Mouse (Mus musculus) limb, embryonic 11.5 days (tissue): ENCODE measurements around the gene Ifrd2. TPM values are rescaled to one million over a fixed set of nuclear protein-coding genes. Genes with fewer than 3 reads are reported as not detected.
A peak's percentile ranks its signal among the peaks of the same experiment; 100 is the strongest.
"Not testable (repeated sequence)": the region's sequence is repeated elsewhere in the genome, so short reads cannot be mapped to it uniquely, and the experiment has no call there.

ENCODE experiments used
- ATAC-seq: fragments of 200-750 bp; cut with Nextera tagmentation; 2 replicates; pipeline ENCODE4 v1.8.0; 2017; ENCODE audit warnings: low read depth; ENCODE audit not compliant: insufficient number of reproducible peaks, low FRiP score, low TSS enrichment
- DNase-seq: peaks from one replicate; pipeline ENCODE4 v3.0.0-alpha.2; 2015; ENCODE audit warnings: low spot score
- H3K27ac ChIP-seq: fragments of 300-500 bp; sonication (generic); replicated peaks from 2 replicates; pipeline ENCODE4 v1.5.1; 2014; ENCODE audit warnings: low read depth, mild to moderate bottlenecking, low read length
- H3K27me3 ChIP-seq: fragments of 300-500 bp; sonication (generic); 2 replicates; pipeline ENCODE4 v1.6.1; 2014; ENCODE audit warnings: mild to moderate bottlenecking, low read length, mixed read lengths; ENCODE audit not compliant: control insufficient read depth, insufficient read depth
- H3K36me3 ChIP-seq: fragments of 300-500 bp; sonication (generic); 2 replicates; pipeline ENCODE4 v1.6.1; 2014; ENCODE audit warnings: mild to moderate bottlenecking, low read length, moderate library complexity, mixed read lengths; ENCODE audit not compliant: control insufficient read depth, insufficient read depth
- H3K4me1 ChIP-seq: fragments of 300-500 bp; sonication (generic); 2 replicates; pipeline ENCODE4 v1.6.1; 2014; ENCODE audit warnings: low read length, mixed read lengths; ENCODE audit not compliant: control insufficient read depth, insufficient read depth
- H3K4me2 ChIP-seq: fragments of 300-500 bp; sonication (generic); 2 replicates; pipeline ENCODE4 v1.6.1; 2014; ENCODE audit warnings: low read depth, mild to moderate bottlenecking, moderate library complexity; ENCODE audit not compliant: severe bottlenecking
- H3K4me3 ChIP-seq: fragments of 300-500 bp; sonication (generic); 2 replicates; pipeline ENCODE4 v1.5.1; 2014; ENCODE audit warnings: low read depth, low read length
- H3K9ac ChIP-seq: fragments of 300-500 bp; sonication (generic); 2 replicates; pipeline ENCODE4 v1.6.1; 2014; ENCODE audit warnings: mild to moderate bottlenecking, low read length
- H3K9me3 ChIP-seq: fragments of 300-500 bp; sonication (generic); 2 replicates; pipeline ENCODE4 v1.6.1; 2016; ENCODE audit warnings: low read length; ENCODE audit not compliant: control insufficient read depth
- WGBS: fragments of 180-500 bp; shearing (Covaris S2); extraction: QIAGEN DNeasy Blood & Tissue Kit; methylation state at CpG from one replicate; pipeline ENCODE4 v1.1.7; 2014; 5-methylcytosine and 5-hydroxymethylcytosine counted together
- polyA plus RNA-seq: library from polyadenylated mRNA; unstranded; fragments of >200 nt; fragmentation: Nextera tagmentation; extraction: Ambion mirVana; gene quantifications from 2 replicates; pipeline ENCODE4 v1.2.1, GENCODE M21; 2014

Gene Ifrd2
- polyA plus RNA-seq, 1 experiment from 2014 or later, result 49.0 TPM

DNA sequence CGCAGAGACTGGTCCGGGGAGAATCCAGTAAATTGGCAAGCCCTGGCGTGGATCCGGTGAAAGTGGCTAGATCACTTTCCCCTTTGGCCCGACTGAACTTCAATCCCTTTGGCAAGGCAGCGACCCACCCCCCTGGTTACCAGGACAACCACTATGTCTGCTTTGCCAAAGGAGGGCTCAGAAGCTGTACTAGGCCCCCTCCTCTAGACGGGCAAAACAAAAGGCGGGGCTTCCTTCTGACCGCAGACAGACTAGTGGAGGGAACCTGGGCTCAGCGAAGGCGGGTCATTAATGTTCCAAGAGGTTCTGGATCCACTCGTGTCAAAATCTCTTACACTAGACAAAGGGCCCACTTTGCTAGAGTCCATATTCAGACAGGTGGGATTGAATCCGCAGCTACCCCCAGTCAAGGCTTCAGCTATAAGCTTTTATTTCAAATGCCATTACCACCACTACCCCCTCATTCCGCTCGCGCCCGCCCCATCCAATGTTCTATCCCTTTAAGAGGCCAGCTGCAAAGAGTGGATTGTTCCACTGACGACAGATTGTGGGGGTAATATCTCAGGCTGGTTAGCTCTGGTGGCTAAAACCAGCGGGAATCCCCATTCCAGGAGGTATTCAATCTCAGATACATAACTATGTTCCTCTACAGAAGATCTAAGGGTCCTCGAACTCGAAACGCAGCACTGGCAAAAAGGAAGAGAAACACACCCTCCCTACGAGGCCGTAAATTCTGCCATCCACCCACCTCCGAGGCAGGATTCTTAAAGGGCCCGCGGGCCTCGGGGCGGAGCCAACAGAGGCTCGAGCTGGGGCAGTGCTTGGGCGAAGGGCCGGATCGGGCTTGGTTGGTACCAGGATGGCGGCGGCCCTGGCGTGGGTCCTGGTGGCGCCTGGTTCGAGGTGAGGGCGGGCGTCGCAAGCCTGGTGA, 18.8 kb upstream of the Ifrd2 start:
- Histone ChIP-seq H3K27me3 (no peaks in the 10 kb centered on the region), H3K36me3 (peaks cover 21% of the 10 kb centered on the region; the same call in 1 of the 2 replicates), H3K4me1 (peaks cover 26% of the 10 kb centered on the region), H3K4me3 (peak overlapping the region; percentile 84), H3K27ac (peak overlapping the region; percentile 73), H3K4me2 (peak overlapping the region; percentile 93), H3K9ac (peak overlapping the region; percentile 89), H3K9me3 (no peaks in the 10 kb centered on the region)
- ATAC-seq (peak; percentile 77), DNase-seq (peak; percentile 88)
- under 1% methylated on average over 41 of the region's 41 CpGs for WGBS

DNA sequence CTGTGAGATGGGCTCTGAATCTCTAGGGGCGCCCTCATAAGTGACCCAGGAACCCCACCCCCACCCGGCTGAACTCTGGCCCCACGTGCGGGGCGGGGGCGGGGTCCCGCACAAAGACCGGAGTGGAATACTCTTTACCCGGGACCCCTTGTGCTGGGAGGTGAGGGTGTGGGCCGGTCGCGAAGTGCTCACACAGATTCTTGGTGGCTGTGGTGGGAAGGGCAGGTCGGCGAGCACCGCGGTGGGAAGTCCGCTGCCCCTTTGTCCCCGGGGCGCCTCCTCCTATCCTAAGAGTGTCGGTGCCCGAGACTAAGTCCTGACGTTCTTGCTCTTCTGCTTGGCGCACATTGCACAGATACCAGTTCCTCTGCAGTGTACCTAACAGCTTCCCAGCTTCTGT, 18.2 kb upstream of the Ifrd2 start:
- H3K27ac ChIP-seq, result peak overlapping the region; percentile 73
- peaks cover 23% of the 10 kb centered on the region for H3K4me1 ChIP-seq
- peak overlapping the region; percentile 84 for H3K4me3 ChIP-seq
- peak; percentile 63; the same call in 1 of the 2 replicates for ATAC-seq
- H3K9me3 ChIP-seq, result no peaks in the 10 kb centered on the region
- 1% methylated on average over 19 of the region's 23 CpGs for WGBS
- peak overlapping the region; percentile 89 for H3K9ac ChIP-seq
- no peak for DNase-seq
- peak overlapping the region; percentile 93 for H3K4me2 ChIP-seq
- H3K27me3 ChIP-seq, result no peaks in the 10 kb centered on the region
- H3K36me3 ChIP-seq, result peaks cover 23% of the 10 kb centered on the region; the same call in 1 of the 2 replicates

DNA sequence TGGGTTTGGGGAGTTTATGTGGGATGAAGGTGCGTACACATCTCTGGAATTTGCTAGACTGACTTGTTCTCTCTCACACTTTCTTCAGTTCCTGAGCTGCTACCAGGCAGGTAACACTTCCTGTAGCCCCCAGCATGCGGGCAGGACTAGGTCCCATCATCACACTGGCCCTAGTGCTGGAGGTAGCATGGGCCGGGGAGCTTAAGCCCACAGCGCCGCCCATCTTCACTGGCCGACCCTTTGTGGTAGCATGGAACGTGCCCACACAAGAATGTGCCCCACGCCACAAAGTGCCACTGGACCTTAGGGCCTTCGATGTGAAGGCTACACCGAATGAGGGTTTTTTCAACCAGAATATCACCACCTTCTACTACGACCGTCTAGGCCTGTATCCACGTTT, 17.4 kb upstream of the Ifrd2 start:
- WGBS, result 61% methylated on average over 13 of the region's 13 CpGs
- DNase-seq, result no peak
- H3K27me3 ChIP-seq, result no peaks in the 10 kb centered on the region
- peaks cover 23% of the 10 kb centered on the region for H3K4me1 ChIP-seq
- no peak for ATAC-seq
- no peak overlapping the region; the same call in 1 of the 2 replicates for H3K27ac ChIP-seq
- peak overlapping the region; percentile 89 for H3K9ac ChIP-seq
- H3K4me3 ChIP-seq, result peak overlapping the region; percentile 84
- peak overlapping the region; percentile 93 for H3K4me2 ChIP-seq
- H3K9me3 ChIP-seq, result no peaks in the 10 kb centered on the region
- peaks cover 23% of the 10 kb centered on the region; the same call in 1 of the 2 replicates for H3K36me3 ChIP-seq

DNA sequence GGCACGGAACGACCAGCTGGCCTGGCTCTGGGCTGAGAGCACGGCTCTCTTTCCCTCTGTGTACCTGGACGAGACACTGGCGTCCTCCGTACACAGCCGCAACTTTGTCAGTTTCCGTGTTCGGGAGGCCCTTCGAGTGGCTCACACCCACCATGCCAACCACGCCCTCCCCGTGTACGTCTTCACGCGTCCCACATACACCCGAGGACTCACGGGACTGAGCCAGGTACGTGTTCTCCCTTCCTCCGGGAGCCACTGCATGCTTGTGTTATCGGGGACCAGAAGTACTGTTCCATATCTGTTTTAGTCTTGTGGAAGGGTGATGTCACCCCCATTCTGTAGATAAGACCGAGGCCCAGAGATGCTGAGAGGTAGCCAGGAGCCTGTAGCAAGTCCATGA, 16.6 kb upstream of the Ifrd2 start:
- peaks cover 23% of the 10 kb centered on the region; the same call in 1 of the 2 replicates for H3K36me3 ChIP-seq
- no peaks in the 10 kb centered on the region for H3K27me3 ChIP-seq
- H3K4me2 ChIP-seq, result peak overlapping the region; percentile 93
- H3K4me3 ChIP-seq, result peak overlapping the region; percentile 84
- DNase-seq (no peak), ATAC-seq (no peak)
- H3K9me3 ChIP-seq, result no peaks in the 10 kb centered on the region
- 94% methylated on average over 21 of the region's 21 CpGs for WGBS
- 0 out of 2 replicates have a peak overlapping the region, but pooled peaks have one; percentile 1 for H3K9ac ChIP-seq
- no peak overlapping the region for H3K27ac ChIP-seq
- H3K4me1 ChIP-seq, result peaks cover 23% of the 10 kb centered on the region

DNA sequence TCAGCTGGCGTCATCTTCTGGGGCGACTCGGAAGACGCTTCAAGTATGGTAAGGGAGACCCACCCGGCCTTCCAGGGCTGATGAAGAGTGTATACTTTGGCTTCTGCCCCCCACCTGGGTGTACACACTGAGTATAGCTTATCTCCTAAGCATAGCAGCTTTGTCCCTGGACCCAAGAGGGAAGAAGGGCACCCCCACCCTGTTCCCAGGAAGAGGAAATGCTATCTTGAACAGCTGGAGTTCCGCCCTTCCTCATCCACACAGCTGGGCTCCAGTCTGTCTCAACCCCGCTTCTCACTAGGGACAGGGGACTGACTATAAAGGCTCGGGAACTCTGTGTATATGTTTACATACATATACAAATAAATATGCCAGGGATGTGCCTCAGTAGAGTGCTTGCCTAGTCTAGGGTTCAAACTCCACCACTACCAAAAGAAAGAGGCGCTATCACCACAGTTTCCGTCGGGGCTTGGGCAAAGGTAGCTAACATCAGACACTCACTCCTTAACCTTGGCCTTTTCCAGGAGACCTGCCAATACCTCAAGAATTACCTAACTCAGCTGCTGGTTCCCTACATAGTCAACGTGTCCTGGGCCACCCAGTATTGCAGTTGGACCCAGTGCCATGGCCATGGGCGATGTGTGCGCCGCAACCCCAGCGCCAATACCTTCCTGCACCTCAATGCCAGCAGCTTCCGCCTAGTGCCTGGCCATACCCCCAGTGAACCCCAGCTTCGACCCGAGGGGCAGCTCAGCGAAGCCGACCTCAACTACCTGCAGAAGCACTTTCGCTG, 15.7 kb upstream of the Ifrd2 start:
- DNase-seq, result no peak
- WGBS, result 93% methylated on average over 22 of the region's 22 CpGs
- Histone ChIP-seq H3K27me3 (no peaks in the 10 kb centered on the region), H3K9me3 (no peaks in the 10 kb centered on the region), H3K9ac (no peak overlapping the region), H3K4me2 (no peak overlapping the region), H3K36me3 (peaks cover 21% of the 10 kb centered on the region; the same call in 1 of the 2 replicates), H3K27ac (no peak overlapping the region), H3K4me3 (no peak overlapping the region), H3K4me1 (peaks cover 29% of the 10 kb centered on the region)
- ATAC-seq, result no peak

DNA sequence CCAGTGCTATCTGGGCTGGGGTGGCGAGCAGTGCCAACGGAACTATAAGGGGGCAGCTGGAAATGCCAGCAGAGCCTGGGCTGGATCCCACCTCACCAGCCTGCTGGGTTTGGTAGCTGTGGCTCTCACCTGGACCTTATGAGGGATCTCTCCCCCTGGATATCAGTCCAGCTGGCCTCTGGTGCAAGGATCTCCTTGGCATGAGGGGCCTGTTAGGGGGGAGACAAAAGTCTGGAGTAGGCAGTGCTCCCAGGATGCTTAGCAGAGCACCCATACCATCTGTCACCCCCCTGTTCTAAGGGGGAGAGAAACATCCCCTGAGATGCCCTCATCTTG, 15.1 kb upstream of the Ifrd2 start:
- Histone ChIP-seq H3K27ac (no peak overlapping the region), H3K4me3 (no peak overlapping the region), H3K4me2 (no peak overlapping the region), H3K36me3 (peaks cover 21% of the 10 kb centered on the region; the same call in 1 of the 2 replicates), H3K27me3 (no peaks in the 10 kb centered on the region), H3K9me3 (no peaks in the 10 kb centered on the region), H3K4me1 (peaks cover 28% of the 10 kb centered on the region), H3K9ac (no peak overlapping the region)
- DNase-seq, result no peak
- 96% methylated on average over 2 of the region's 2 CpGs for WGBS
- ATAC-seq, result no peak

GRCm38 (mm10) chr9:107573774-107574173, 13.7 kb upstream of the Ifrd2 start:
- H3K27ac ChIP-seq, H3K9me3 ChIP-seq, DNase-seq, H3K4me2 ChIP-seq, H3K27me3 ChIP-seq, H3K4me3 ChIP-seq, ATAC-seq, H3K9ac ChIP-seq: not testable (repeated sequence)
- Histone ChIP-seq H3K4me1 (peaks cover 32% of the 10 kb centered on the region), H3K36me3 (peaks cover 21% of the 10 kb centered on the region; the same call in 1 of the 2 replicates)
- 79% methylated on average over 6 of the region's 6 CpGs for WGBS
